Comparison of ENCODE assay signal across 26 mouse cellular contexts in genomic region chr8:127771781-127772180, GRCm38 (mm10).
"Had no signal": no experiment of that assay in that cellular context is flagged by ENCODE, and none has a peak within 500 bp of the region (broad histone marks: within the 10 kb centered on the region; RNA-seq: fewer than 3 reads in every experiment).

No protein-coding gene starts in this region.

- H3K9ac ChIP-seq: embryonic facial prominence, embryonic 12.5 days; embryonic facial prominence, embryonic 13.5 days; embryonic facial prominence, embryonic 15.5 days; forebrain, embryonic 12.5 days; forebrain, embryonic 13.5 days; forebrain, embryonic 15.5 days; forebrain, postnatal 0 days had no signal

- ATAC-seq: forebrain, embryonic 13.5 days; forebrain, embryonic 14.5 days; forebrain, embryonic 15.5 days; forebrain, embryonic 16.5 days; forebrain, postnatal 0 days had no signal

- H3K4me2 ChIP-seq: embryonic facial prominence, embryonic 12.5 days; embryonic facial prominence, embryonic 13.5 days; embryonic facial prominence, embryonic 15.5 days; forebrain, embryonic 12.5 days; forebrain, embryonic 13.5 days; forebrain, embryonic 15.5 days had no signal

- H3K27me3 ChIP-seq: embryonic facial prominence, embryonic 12.5 days; embryonic facial prominence, embryonic 13.5 days; embryonic facial prominence, embryonic 15.5 days; forebrain, embryonic 12.5 days; forebrain, embryonic 13.5 days; forebrain, embryonic 15.5 days had no signal

- H3K4me3 ChIP-seq: embryonic facial prominence, embryonic 10.5 days; embryonic facial prominence, embryonic 12.5 days; embryonic facial prominence, embryonic 13.5 days; embryonic facial prominence, embryonic 15.5 days; erythroblast, embryonic 14.5 days; forebrain, embryonic 10.5 days; forebrain, embryonic 12.5 days; forebrain, embryonic 13.5 days; forebrain, embryonic 15.5 days; gastrocnemius, adult 2 months; heart, adult 2 months had no signal

- H3K36me3 ChIP-seq: embryonic facial prominence, embryonic 10.5 days; embryonic facial prominence, embryonic 12.5 days; embryonic facial prominence, embryonic 13.5 days; embryonic facial prominence, embryonic 15.5 days; forebrain, embryonic 10.5 days; forebrain, embryonic 12.5 days; forebrain, embryonic 15.5 days had no signal

- DNase-seq: cerebellum, adult 8-10 months; cerebellum, adult 9-10 months; cerebellum, adult 9-11 months; cerebellum, postnatal 14 days; cerebellum, postnatal 25 days; cerebellum, postnatal 36 days; embryo, embryonic 11 days; forebrain, postnatal 0 days; gastrocnemius, adult 2 months; gastrocnemius, postnatal 10 days; gastrocnemius, postnatal 14 days; gastrocnemius, postnatal 25 days; gastrocnemius, postnatal 36 days; heart, adult 18-20 months; heart, adult 2 months had no signal

- H3K9me3 ChIP-seq: embryonic facial prominence, embryonic 10.5 days; embryonic facial prominence, embryonic 12.5 days; embryonic facial prominence, embryonic 13.5 days; embryonic facial prominence, embryonic 15.5 days; forebrain, embryonic 10.5 days; forebrain, embryonic 12.5 days; forebrain, embryonic 13.5 days had no signal

- H3K27ac ChIP-seq: embryonic facial prominence, embryonic 10.5 days; embryonic facial prominence, embryonic 12.5 days; embryonic facial prominence, embryonic 13.5 days; embryonic facial prominence, embryonic 15.5 days; forebrain, embryonic 10.5 days; forebrain, embryonic 12.5 days; forebrain, embryonic 13.5 days; forebrain, embryonic 15.5 days; gastrocnemius, adult 2 months; heart, adult 2 months had no signal

- H3K4me1 ChIP-seq: embryonic facial prominence, embryonic 15.5 days had no signal
